Mouse (Mus musculus) neural tube, embryonic 14.5 days (tissue): ENCODE results near the gene P2ry6. TPM values are rescaled to one million over a fixed set of nuclear protein-coding genes. Genes with fewer than 3 reads are reported as not detected.

Source experiments
- ATAC-seq: fragments of 200-750 bp; cut with Nextera tagmentation; 2 replicates; pipeline ENCODE4 v1.8.0; 2017; ENCODE audit warnings: low read depth, mild to moderate bottlenecking, moderate TSS enrichment, moderate library complexity
- H3K27ac ChIP-seq: fragments of 300-500 bp; sonication (generic); 2 replicates; pipeline ENCODE4 v1.5.1; 2014; ENCODE audit warnings: low read depth, mild to moderate bottlenecking, control low read depth, low read length, moderate library complexity, mixed read lengths
- H3K27me3 ChIP-seq: fragments of 300-500 bp; sonication (generic); 2 replicates; pipeline ENCODE4 v1.6.1; 2014; ENCODE audit warnings: low read length; ENCODE audit not compliant: control insufficient read depth, insufficient read depth
- H3K36me3 ChIP-seq: fragments of 300-500 bp; sonication (generic); 2 replicates; pipeline ENCODE4 v1.6.1; 2014; ENCODE audit warnings: low read length, mixed read lengths; ENCODE audit not compliant: control insufficient read depth, insufficient read depth
- H3K4me1 ChIP-seq: fragments of 300-500 bp; sonication (generic); 2 replicates; pipeline ENCODE4 v1.6.1; 2014; ENCODE audit warnings: low read length; ENCODE audit not compliant: control insufficient read depth, insufficient read depth
- H3K4me2 ChIP-seq: fragments of 300-500 bp; sonication (generic); 2 replicates; pipeline ENCODE4 v1.6.1; 2014; ENCODE audit warnings: mild to moderate bottlenecking, low read depth, low read length, control low read depth
- H3K4me3 ChIP-seq: fragments of 300-500 bp; sonication (generic); 2 replicates; pipeline ENCODE4 v1.5.1; 2014; ENCODE audit warnings: low read depth, low read length, control low read depth, mixed read lengths
- H3K9ac ChIP-seq: fragments of 300-500 bp; sonication (generic); replicated peaks from 2 replicates; pipeline ENCODE4 v1.6.1; 2014; ENCODE audit warnings: low read depth, mild to moderate bottlenecking, control low read depth, low read length, mixed read lengths
- H3K9me3 ChIP-seq: fragments of 300-500 bp; sonication (generic); 2 replicates; pipeline ENCODE4 v1.6.1; 2016; ENCODE audit warnings: low read length; ENCODE audit not compliant: control insufficient read depth
- WGBS: fragments of 180-500 bp; shearing (Covaris S2); extraction: QIAGEN DNeasy Blood & Tissue Kit; methylation state at CpG from one replicate; pipeline ENCODE4 v1.1.7; 2014; 5-methylcytosine and 5-hydroxymethylcytosine counted together
- polyA plus RNA-seq: library from polyadenylated mRNA; unstranded; fragments of >200 nt; fragmentation: Nextera tagmentation; extraction: Ambion mirVana; gene quantifications from 2 replicates; pipeline ENCODE4 v1.2.1, GENCODE M21; 2014

P2ry6 gene
- polyA plus RNA-seq, 1 experiment from 2014 or later = 1.6 TPM

GRCm38 (mm10) chr7:100995260-100995864, 20.9 kb upstream of the P2ry6 start:
- Histone ChIP-seq H3K36me3 (no peaks in the 10 kb centered on the region), H3K9me3 (no peaks in the 10 kb centered on the region), H3K4me2 (no peak overlapping the region), H3K9ac (no peak overlapping the region), H3K4me3 (no peak overlapping the region), H3K27ac (no peak overlapping the region), H3K27me3 (no peaks in the 10 kb centered on the region), H3K4me1 (no peaks in the 10 kb centered on the region)
- no peak for ATAC-seq
- WGBS = 86% methylated on average over 7 of the region's 7 CpGs

- Histone ChIP-seq H3K27me3 (no peaks in the 10 kb centered on the region), H3K4me3 (no peak overlapping the region), H3K9me3 (no peaks in the 10 kb centered on the region), H3K4me2 (no peak overlapping the region), H3K9ac (no peak overlapping the region), H3K4me1 (no peaks in the 10 kb centered on the region), H3K36me3 (no peaks in the 10 kb centered on the region), H3K27ac (no peak overlapping the region)
- no peak for ATAC-seq
- 32% methylated on average over 4 of the region's 4 CpGs for WGBS
These were observed 18.7 kb upstream of the P2ry6 start for GRCm38 (mm10) chr7:100993166-100993565.

GRCm38 (mm10) chr7:100991972-100992371, 17.5 kb upstream of the P2ry6 start:
- H3K9me3 ChIP-seq = no peaks in the 10 kb centered on the region
- 88% methylated on average over 3 of the region's 3 CpGs for WGBS
- H3K27me3 ChIP-seq = no peaks in the 10 kb centered on the region
- ATAC-seq = no peak
- H3K4me1 ChIP-seq = no peaks in the 10 kb centered on the region
- no peak overlapping the region for H3K9ac ChIP-seq
- no peak overlapping the region for H3K27ac ChIP-seq
- no peak overlapping the region for H3K4me3 ChIP-seq
- no peak overlapping the region for H3K4me2 ChIP-seq
- no peaks in the 10 kb centered on the region for H3K36me3 ChIP-seq

GRCm38 (mm10) chr7:100990636-100991311, 16.3 kb upstream of the P2ry6 start:
- Histone ChIP-seq H3K4me2 (no peak overlapping the region), H3K36me3 (no peaks in the 10 kb centered on the region), H3K27me3 (no peaks in the 10 kb centered on the region), H3K9me3 (no peaks in the 10 kb centered on the region), H3K27ac (no peak overlapping the region), H3K4me1 (no peaks in the 10 kb centered on the region), H3K9ac (no peak overlapping the region), H3K4me3 (no peak overlapping the region)
- no peak for ATAC-seq
- WGBS = 47% methylated on average over 9 of the region's 9 CpGs

- Histone ChIP-seq H3K27ac (no peak overlapping the region), H3K9ac (no peak overlapping the region), H3K36me3 (no peaks in the 10 kb centered on the region), H3K4me2 (no peak overlapping the region), H3K9me3 (no peaks in the 10 kb centered on the region), H3K27me3 (no peaks in the 10 kb centered on the region), H3K4me1 (0 out of 2 replicates have a peak, but pooled peaks cover 2% of the 10 kb centered on the region), H3K4me3 (no peak overlapping the region)
- WGBS = 27% methylated on average over 9 of the region's 9 CpGs
- peak; percentile 64; the same call in 1 of the 2 replicates for ATAC-seq
These were observed 13.6 kb upstream of the P2ry6 start for GRCm38 (mm10) chr7:100988092-100988491.

GRCm38 (mm10) chr7:100984452-100985395, 10.3 kb upstream of the P2ry6 start:
- H3K9me3 ChIP-seq = no peaks in the 10 kb centered on the region
- no peak overlapping the region for H3K9ac ChIP-seq
- 0 out of 2 replicates have a peak, but pooled peaks cover 2% of the 10 kb centered on the region for H3K4me1 ChIP-seq
- peak; percentile 58; the same call in 1 of the 2 replicates for ATAC-seq
- no peak overlapping the region for H3K4me3 ChIP-seq
- no peaks in the 10 kb centered on the region for H3K36me3 ChIP-seq
- H3K27ac ChIP-seq = no peak overlapping the region
- 34% methylated on average over 21 of the region's 21 CpGs for WGBS
- no peak overlapping the region for H3K4me2 ChIP-seq
- no peaks in the 10 kb centered on the region for H3K27me3 ChIP-seq

GRCm38 (mm10) chr7:100979175-100979574, 4.7 kb upstream of the P2ry6 start:
- Histone ChIP-seq H3K36me3 (no peaks in the 10 kb centered on the region), H3K4me3 (no peak overlapping the region), H3K9ac (0 out of 2 replicates have a peak overlapping the region, but pooled peaks have one; percentile 7), H3K4me1 (no peaks in the 10 kb centered on the region), H3K27ac (no peak overlapping the region), H3K9me3 (no peaks in the 10 kb centered on the region), H3K4me2 (no peak overlapping the region), H3K27me3 (peaks cover 8% of the 10 kb centered on the region; the same call in 1 of the 2 replicates)
- 35% methylated on average over 2 of the region's 2 CpGs for WGBS
- no peak for ATAC-seq

GRCm38 (mm10) chr7:100978171-100978570, 3.7 kb upstream of the P2ry6 start:
- H3K36me3 ChIP-seq = no peaks in the 10 kb centered on the region
- 84% methylated on average over 5 of the region's 5 CpGs for WGBS
- H3K27ac ChIP-seq = no peak overlapping the region
- no peaks in the 10 kb centered on the region for H3K9me3 ChIP-seq
- H3K27me3 ChIP-seq = peaks cover 14% of the 10 kb centered on the region; the same call in 1 of the 2 replicates
- no peak overlapping the region for H3K4me3 ChIP-seq
- ATAC-seq = no peak
- no peak overlapping the region for H3K9ac ChIP-seq
- no peak overlapping the region for H3K4me2 ChIP-seq
- no peaks in the 10 kb centered on the region for H3K4me1 ChIP-seq
